Mouse (Mus musculus) spleen, postnatal 4 days (tissue): Measurements from ENCODE around the gene Hist1h2ag.

ENCODE experiments used
- DNase-seq, 2 experiments: peaks; one replicate each; pipeline ENCODE4 v3.0.0; 2022; ENCODE audit warnings: low spot score in 2 of 2

The Hist1h2ag gene

DNA sequence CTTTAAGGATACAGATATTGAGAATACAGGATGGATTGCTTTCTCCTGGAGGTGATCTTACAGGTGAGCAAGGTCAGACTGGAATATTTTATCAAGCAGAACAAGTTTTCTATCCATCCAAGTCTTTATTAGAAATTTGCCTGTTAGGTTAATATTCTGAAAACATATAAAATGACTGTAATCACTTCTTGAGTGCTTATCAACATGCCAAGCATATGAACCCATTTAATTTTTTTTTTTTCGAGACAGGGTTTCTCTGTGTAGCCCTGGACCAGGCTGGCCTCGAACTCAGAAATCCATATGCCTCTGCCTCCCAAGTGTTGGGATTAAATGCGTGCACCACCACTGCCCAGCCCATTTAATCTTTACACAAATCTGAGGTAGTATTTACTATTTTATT lies 5.8 kb downstream of the Hist1h2ag start:
- DNase-seq: no peak

DNA sequence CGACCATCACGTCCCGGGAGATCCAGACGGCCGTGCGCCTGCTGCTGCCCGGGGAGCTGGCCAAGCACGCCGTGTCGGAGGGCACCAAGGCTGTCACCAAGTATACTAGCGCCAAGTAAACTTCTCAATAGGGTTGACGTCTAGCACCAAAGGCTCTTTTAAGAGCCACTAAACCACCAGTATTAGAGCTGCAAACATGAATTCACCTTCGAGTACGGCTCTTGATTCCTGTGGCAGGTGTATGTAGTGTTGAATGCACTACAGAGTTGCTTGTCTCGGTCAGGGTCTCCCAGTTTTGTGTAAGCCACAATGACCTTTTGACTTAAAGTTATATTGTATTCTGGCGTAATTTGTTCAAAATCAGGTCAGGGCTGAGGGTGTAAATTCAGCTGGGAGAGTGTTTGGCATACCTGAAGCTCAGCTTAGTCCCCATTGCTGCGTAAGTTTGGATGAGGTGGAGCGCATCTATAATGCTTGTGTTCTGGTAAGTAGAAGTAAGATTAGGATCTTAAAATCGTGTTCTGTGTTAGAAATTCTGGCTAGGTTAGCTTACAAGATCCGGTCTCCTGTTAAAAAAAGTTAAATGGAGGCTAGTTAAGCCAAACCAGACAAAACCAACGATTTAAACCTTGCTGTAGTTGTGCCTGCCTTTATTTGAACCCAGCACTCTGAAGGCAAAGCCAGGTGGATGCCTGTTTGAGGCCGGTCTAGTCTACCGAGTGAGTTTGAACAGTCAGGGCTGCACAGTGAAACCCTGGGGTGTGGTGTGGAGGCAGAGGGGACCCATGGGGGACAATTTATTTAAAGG lies 6.4 kb downstream of the Hist1h2ag start:
- DNase-seq: peak; percentile 57 to 80

DNA sequence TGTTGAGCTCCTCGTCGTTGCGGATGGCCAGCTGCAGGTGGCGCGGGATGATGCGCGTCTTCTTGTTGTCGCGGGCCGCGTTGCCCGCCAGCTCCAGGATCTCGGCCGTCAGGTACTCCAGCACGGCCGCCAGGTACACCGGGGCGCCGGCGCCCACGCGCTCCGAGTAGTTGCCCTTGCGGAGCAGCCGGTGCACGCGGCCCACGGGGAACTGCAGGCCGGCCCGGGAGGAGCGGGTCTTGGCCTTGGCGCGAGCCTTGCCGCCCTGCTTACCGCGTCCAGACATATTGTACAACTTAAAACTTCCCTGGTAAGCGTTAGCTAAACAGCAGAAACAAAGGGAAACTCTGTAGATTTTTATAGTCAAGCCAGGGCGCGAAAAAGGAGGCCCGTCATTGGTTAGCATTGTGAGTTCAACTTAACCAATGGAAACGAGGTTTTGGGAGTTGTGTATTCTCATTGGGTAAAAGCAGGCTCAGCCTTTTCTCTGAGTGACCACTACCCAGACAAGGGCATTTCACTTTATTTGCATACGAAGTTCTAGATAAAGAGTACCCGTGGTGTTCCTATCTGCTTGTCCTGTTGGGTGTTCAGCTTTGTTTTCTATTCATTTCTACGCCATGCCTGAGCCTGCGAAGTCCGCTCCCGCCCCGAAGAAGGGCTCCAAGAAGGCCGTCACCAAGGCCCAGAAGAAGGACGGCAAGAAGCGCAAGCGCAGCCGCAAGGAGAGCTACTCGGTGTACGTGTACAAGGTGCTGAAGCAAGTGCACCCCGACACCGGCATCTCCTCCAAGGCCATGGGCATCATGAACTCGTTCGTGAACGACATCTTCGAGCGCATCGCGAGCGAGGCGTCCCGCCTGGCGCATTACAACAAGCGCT lies 7.2 kb downstream of the Hist1h2ag start, which contains the start of the genes Hist1h2ah and Hist1h2bk:
Gene Hist1h2ah (minus strand): TSS at position 302 of the 882 bp plus-strand sequence.
Gene Hist1h2bk (plus strand): TSS at position 604 of the 882 bp plus-strand sequence.
- DNase-seq: peak; percentile 84 to 88

DNA sequence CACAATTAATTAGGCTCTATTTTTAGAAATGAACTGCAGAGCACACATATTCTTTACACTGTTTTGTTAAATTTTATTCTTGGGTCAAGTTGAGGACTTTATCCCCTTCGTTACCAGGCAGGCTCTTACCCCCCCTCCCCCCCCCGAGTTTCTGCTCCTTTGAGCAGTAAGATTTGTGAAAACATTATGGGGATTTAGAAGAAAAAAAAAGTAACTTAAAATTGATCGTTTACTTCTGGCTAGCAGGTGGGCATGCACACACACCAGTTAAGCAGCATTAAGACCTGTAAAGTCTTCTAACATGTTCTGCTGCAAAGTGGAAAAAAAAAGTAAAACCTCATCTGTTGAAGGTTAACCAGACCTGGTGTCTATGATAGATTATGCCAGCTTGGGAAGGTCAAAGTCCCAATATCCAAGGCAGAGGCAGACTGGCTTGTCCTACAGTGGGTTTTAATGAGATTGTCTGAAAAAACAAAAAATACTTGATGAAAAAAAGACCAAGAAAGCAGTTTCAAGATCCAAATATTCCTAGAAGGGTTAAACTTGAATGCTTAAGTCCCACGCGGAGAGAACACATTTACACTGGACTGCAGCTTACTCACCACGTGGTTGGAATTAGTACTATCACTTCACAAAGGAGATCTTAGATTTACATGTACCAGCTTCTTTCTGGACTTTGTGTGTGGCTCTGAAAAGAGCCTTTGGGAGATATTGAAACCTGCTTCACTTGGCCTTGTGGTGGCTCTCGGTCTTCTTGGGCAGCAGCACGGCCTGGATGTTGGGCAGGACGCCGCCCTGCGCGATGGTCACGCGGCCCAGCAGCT lies 8.1 kb downstream of the Hist1h2ag start:
- DNase-seq: no peak

DNA sequence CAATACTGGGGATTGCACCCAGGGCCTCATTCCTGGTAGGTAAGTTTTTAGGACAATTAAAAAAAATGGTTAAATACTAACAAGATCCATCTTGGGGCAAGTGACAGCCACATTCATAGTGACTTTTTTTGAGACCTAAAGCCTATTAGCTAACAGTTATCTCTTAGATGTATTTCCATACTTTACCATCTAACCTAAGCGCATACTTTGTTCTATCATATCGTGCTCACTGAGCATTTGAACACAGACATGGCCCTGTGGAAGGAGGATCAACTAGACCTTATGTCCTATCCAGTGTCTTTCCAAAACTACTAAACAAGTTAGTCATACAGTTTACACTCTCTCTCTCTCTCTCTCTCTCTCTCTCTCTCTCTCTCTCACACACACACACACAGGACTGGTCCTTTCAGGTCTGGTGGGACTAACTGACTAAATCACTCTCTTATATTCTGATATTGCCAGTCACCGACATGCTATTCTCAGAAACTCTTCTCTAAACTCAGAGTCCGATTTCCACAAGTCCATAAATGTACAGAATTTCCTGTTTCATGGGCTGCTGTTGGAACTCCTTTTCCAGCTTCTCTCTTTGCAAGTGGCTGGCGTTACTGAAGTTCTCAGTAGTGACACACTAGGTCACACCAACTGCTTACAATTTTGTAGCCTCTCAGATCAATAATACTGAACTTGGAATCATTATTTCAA lies 8.9 kb downstream of the Hist1h2ag start:
- no peak for DNase-seq

DNA sequence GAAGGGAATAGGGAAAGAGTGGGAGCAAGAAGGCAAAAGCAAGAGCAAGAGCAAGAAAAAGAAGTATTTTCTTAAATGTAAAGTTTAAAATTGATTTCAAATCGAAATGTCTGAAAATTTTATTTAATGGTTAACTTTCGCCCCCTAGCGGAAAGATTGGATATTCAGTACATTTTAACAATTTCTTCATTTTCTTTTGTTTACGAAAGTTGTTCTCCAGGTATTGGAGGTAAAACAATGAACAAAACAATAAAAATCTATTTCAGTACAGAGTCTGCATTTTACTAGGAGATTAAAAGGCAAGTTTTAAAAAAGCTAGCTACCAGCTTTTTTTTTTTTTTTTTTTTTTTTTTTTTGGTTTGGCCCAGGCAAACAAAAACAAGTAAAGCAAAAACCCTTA lies 12.3 kb downstream of the Hist1h2ag start:
- DNase-seq: no peak

DNA sequence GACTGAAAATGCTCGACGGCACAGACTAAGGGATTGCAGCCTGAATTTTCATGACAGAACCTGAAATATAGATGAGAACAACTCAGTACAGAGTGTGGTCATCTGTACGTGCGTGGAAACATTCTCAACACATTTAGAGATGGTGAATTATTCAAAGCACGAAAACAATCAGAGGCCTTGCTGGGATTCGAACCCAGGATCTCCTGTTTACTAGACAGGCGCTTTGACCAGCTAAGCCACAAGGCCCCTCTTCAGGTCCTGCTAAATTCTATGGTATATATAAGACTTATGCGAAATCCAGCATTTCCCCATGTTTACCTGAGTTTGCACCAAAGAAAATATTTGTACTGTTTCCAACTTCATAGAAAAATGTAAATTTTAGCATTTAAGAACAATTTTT lies 12.8 kb downstream of the Hist1h2ag start:
- no peak for DNase-seq

DNA sequence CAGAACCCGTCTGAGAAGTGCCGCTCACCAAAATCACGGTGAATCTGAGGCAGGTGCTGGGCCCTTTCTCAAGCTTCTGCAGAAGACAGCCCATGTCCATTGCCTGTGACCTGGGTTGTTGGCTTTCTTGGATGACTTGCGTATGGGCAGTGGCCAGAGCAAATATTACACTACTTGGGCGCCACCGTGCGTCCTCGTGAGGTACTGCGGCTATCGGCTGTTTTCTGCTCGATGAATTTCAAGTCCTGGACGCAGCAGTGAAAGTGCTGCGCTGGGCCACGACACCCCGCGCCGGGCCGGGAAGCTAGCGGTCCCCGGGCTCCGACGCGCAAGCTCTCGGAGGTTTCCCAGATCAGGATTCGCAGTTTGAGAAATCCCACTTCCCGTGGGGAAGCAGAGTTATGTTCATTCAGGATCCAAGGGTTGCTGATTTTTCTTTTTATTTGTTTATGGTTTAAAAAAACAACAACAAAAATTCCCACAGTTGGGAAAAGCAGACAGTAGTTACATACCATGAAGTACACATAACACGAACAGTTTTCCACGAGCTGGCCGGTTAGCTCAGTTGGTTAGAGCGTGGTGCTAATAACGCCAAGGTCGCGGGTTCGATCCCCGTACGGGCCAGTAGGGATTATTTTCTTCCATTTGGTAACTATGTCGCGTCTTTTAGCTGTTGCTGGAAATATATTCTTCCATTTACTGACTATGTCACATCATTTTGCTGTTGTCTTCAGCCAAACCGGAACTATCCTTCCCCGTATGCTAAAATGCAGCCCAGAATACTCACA lies 13.9 kb downstream of the Hist1h2ag start:
- DNase-seq: peak; percentile 97 to 99

DNA sequence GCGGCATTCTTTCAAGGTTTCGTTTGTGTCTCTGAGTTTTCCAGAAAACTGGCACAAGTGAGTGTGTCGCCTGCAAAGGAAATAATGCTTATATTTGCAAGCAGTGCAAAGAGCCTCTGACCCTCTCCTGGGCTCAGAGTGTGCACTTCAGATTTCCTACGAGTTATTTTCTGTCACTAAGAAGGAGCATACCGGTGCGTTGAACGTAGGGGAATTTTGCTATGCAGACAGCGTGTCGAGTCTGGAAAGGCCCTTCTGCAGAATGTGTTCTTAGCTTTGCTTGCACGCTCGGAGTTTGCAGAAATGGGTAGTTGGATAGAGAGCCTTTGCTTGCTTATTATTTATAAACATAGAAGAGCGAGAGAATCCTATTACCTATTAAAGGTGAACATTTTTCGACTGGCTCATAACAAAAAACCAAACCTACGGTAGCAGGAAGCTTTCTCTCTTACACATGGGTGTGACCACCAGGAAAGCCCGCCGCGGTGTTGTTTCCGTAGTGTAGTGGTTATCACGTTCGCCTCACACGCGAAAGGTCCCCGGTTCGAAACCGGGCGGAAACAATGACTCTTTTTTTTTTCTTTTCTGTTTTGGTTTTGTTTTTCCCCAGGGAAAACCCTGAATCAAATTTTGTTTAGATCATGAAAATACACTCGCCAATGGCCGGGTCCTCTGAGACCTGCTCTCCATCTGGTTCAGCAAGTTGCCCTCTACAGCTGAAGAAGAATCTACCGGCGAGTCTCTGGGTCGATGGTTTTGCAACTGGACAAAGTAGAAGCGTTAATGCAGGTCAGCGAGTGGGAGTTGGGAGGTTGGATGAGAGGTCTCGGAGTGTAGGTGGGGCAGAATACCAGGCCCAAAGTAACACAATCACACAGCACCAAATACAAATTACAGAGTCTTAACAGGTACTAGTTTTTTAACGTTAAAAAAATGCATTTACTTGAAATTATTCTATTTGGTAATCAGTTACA lies 16.4 kb downstream of the Hist1h2ag start:
- DNase-seq: peak; percentile 88 to 96

DNA sequence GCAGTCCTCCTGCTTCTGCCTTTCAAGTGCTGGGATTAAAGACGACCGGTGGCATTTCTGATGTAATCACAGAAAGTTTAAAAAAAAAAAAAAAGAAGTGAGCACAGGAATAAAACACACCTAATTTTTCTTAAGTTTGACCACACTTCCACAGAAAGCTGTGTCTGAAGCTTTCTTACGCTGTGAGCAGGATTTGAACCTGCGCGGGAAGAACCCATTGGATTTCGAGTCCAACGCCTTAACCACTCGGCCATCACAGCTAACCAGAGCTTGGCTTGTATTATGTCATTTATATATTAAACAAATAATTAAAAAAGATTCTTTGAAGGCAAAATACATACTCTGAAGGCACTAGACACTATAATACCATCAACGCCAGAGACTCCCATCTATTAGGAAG lies 20.5 kb downstream of the Hist1h2ag start:
- peak; percentile 85 to 91 for DNase-seq

DNA sequence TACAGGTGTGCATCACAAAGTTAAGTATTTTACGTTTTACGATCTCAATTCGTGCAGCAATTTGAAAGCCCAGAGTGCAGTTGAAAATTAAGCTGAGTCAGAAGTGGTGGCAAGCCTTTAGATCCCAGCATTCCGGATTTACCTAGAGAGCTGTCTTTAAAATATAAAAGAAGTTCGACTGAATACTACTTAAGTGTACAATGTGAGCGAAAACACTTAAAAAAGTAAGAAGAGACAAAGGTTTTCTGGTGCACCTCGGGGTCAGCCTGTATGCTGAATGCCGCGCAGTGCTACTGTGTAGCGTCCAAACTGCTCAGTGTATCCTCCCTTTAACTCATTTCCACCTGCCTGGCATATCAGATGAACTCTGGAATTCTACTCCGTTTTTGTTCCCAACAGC lies 21.2 kb downstream of the Hist1h2ag start:
- DNase-seq: no peak

DNA sequence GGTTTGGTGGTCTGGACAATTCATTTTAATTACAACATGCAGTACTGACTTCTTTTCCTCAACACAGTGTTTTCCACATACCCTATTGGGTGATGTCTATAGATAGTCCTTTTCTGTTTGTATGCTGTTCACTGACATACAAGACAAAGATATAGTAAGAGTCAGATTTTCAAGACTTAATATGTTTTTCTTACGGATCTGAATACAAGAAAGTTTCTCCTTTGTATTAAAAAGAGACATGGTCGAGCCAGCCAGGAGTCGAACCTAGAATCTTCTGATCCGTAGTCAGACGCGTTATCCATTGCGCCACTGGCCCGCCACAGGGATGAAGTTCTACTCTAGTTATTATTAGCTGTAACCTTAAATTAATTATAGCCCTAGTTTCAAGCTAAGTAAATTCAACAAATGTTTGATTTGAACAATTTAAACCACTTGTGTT lies 21.8 kb downstream of the Hist1h2ag start:
- peak; percentile 79 to 89 for DNase-seq

DNA sequence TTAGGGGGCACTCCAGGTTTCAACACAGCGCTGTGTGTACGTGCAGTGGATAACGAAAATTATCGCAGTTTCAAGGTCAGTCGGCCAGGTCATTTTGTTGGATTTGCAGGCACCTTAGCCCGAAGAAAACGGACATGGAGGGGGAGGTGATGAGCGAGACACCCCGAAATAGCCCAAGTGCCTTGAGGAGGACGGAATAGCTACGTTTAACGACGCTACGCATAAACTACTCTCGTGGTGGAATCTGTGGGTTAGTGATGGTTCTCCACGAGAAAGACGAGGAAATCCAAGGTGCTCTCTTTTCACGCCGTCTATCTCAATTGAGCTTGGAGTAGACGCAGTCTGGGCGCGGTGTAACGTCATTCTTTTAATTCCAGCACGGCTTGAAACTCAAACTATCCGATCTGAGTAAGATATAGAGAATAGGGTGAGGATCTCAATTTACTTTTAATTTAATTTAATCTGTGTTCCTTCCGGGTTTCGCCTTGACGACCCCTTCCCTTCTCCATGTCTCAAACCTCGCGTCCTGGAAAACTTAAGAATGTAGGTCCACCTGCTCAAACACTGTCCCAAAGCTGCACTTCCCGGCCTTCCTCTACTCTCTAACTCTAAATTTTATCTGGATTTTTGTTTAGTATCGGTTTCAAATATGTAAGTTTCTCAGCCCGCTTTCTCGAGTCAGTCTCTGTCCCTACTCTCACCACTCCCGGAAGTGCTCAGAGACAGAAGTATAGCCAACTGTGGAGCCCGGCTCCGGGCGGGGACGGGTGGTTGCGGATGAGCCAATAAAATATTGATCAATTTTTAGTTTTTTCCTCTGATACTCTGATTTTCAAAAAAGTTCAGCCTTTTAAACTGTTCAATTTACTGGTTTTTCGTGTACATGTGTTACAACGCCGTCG lies 22.6 kb downstream of the Hist1h2ag start:
- peak; percentile 56 to 78 for DNase-seq

DNA sequence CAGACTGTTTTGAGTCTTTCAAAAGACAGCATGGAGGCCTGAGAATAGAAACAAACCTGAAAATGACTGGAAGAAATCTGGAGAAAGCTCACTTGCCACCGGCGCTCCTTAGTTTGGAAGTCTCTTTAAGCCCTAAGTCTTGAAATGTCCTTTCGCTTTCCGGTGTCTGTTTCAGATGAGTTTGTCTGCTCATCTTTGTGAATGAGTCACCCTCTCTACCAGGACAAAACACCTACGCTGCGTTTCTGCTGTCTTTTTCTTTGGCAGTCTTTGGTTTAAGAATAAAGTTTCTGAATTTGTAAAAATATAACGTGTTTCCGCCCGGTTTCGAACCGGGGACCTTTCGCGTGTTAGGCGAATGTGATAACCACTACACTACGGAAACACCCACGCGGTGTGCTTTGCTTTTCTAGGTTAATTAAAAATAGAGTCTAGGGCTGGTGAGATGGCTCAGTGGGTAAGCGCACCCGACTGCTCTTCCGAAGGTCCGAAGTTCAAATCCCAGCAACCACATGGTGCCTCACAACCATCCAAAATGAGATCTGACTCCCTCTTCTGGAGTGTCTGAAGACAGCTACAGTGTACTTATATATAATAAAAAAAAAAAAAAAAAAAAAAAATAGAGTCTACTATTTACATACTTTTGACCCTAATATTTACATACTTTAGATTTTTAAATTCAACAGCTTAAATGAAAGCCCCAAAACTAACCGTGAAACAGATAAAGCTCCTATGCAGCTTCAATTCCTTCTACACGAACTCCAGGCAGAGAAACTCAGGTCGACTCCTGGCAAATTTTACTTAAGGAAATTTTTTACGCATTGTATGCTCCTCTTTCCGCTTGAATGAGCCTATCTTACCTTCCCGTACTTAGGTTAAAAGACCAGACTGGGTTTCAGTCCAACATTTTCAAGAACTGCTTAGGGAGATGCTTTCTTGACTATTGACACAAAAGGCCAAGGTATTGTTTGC lies 27.0 kb downstream of the Hist1h2ag start:
- peak; percentile 84 to 92 for DNase-seq

DNA sequence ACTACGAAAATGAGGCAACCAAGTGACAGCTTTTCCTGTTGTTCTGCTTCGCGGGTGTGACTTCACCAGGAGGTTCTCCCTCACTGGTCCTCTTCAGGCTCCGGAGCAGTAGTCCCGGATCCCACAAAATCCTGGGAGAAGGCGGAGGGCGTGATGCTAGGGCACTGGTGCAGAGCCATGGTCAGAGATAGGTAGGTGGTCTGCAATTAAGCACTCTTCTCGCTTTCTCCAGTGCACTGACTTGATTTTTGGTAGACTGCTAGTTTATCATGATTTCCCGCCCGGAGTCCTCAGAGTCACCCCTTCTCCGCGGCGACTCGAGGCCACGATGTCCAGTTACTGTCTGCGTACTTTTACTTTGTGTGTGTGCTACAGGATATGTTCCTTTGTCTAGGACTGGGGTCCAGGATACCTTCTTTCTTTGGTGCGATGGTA lies 28.3 kb downstream of the Hist1h2ag start:
- DNase-seq: no peak

DNA sequence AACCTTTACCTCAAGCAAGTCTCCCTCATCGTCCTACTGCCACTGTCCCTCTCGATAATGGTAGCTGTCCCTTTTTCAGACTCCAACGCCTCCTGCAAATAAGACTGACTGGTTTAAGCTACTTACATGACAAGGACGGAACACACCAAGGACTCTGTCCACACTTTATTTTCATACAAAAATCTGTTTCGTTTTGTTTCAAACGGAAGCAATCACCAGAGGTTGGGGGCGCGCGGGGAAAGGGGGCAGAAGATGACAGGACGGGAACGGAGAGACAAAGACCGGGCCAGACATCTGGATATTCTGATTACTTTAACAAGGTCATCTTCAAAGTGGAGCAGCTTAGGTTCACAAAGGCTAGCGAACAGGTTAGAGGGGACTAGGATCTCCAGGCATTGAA lies 29.0 kb downstream of the Hist1h2ag start:
- no peak for DNase-seq

DNA sequence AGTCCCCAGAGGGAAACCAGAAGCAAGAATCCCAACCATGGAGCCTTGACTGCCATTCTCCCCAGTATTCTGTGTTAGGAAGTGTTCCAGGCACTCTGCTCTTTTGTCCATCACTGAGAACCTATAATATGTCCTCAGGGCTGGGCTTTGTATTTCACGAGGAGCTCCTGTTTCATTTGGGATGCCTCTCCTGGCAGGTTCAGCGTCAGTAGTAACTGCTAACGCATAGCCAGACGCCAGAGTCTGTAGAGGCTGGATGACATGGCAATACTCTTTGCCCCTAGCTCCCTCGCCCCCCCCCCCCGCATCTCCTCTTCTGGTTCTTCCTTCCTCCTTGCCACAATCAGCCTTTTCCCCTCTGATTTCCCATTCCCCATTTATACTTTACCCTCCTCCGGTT lies 33.1 kb downstream of the Hist1h2ag start, which contains the start of gene Prss16:
Gene Prss16 (minus strand): TSS at position 101 of the 400 bp plus-strand sequence.
- no peak for DNase-seq
